Mouse (Mus musculus): ENCODE measurements at regions not wholly inside any gene's neighbourhood (a gene's known extent, or its start where the extent isn't known, plus 50 kb on each side); places are given as distances from the start of the nearest gene placed in this dataset.

DNA sequence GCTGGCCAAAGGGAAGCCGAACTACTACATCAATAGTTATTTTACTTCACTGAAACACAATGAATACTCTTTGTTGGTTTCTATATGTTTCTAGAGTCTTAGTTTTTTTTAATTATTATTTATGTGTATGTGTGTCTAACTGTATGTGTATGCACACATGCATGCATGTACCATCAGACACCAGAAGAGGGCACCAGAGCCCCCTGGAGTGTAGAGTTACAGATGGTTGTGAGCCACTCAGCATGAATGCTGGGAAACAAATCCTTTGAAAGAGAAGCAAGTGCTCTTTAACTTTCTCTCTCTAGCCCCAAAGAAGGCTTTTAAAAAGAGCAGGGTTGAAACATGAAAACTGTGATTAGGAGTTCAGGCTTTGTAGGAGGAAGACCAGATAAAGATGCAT is 290.7 kb downstream of the Sorl1 start:
- no peak for TF ChIP-seq CTCF (IDR thresholded peaks at IDR 0.05; ENCODE audit: control insufficient read depth, insufficient read depth, insufficient read length)
- no peak for TF ChIP-seq MYOG (IDR thresholded peaks at IDR 0.05; ENCODE audit: control insufficient read depth, extremely low read depth, insufficient read length)

Data from C2C12 (cell line).